Mouse (Mus musculus): ENCODE measurements around the gene Adcy10.

Adcy10 gene

GRCm38 (mm10) chr1:165520716-165521115 is 35.7 kb downstream of the Adcy10 start:
- DNase-seq (ENCODE audit: low read depth in 2 of 2, low spot score in 2 of 2) = no peak

DNA sequence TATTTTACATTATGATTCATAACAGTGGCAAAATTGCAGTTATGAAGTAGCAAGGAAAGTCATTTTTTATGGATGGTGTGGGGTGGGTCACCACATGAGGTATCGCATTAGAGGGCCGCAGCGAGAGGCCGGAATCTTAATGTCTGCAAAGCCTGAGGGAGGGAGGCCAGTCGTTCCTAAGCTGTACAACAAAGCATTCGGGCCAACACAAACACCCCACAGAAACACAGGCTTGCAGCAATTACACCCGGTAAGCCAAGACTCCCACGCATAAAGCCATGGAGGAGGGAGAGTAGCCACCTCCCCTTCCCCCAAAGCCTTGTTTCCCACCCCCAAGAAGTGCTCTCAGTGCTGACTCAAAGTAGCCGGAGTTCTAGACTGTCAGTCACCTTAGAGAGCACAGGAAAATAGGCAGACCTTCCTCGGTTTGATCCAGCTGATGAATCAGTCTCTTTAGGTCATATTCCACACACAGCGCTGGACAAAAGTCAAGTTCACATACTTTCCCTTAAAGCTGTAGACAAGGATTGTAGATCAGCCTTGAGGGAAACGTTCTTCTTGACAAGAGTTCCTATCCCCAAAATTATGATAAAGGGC is 51.2 kb downstream of the Adcy10 start:
- no peak for DNase-seq (ENCODE audit: low read depth in 2 of 2, low spot score in 2 of 2)

DNA sequence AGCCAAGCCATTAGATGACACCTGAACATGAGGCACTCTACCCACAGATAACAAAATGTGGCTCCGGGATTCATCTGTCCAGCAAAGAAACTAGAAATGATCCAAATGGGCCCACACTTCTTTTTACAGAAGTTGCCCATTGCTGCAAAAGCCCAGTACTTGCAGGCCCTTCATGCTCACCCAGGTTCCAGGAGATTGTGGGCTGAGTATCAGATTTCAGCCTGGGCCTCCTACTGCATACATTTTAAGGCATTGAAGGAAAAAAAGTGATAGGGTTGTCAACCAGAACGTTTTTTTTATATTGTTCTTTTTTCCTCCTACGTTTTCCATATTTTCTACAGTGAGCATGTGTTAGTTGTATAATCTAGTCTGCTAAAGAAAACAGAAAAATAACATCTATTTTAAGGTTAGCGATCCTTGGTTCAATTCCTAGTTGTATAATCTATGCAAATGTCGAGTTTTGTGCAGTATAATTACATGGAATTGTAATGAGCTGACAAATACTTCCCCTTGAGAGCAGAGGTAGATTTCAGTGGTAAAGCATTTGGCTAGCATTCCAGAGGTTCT is 52.3 kb downstream of the Adcy10 start:
- DNase-seq (ENCODE audit: low read depth in 2 of 2, low spot score in 2 of 2) = no peak

- DNase-seq (ENCODE audit: low read depth in 2 of 2, low spot score in 2 of 2) = no peak
These were observed 71.7 kb downstream of the Adcy10 start for GRCm38 (mm10) chr1:165556711-165557110.

DNA sequence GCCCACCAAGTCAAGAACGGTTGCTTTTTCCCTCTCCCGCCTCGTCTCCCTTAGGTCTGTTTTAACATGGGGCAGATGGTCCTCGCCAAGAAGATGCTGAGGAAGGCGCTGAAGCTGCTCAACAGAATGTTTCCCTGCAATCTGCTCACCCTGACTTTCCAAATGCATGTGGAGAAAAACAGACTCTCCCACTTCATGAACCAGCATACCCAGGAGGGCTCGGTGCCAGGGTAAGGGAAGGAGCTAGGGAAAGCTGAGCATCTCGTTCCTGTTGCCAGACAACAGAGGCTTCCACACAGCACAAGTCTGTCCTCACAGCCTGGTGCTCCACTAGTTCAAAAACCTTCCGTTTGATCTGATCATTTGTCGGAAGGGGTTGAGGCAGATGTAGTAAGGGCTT is 74.1 kb downstream of the Adcy10 start:
- DNase-seq (ENCODE audit: low read depth in 2 of 2, low spot score in 2 of 2) = no peak

DNA sequence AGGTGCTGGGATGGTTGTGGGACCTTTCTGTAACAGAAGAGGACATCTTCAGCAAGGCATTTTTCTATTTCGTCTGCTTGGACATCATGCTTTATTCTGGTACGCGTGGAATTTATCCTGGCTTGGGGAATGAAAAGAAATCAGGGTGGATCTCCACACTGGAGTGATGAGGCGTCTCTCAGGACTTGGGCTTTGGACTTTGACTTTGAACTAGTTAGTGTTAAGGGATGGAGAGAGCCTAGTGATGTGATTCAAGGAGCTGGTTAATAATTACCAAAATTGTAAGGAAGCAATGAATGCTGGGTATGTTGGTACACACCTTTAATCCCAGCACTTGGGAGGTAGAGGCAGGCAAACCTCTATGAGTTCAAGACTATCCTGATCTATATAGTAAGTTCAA is 80.3 kb downstream of the Adcy10 start:
- no peak for DNase-seq (ENCODE audit: low read depth in 2 of 2, low spot score in 2 of 2)

GRCm38 (mm10) chr1:165567466-165567865 is 82.5 kb downstream of the Adcy10 start:
- DNase-seq (ENCODE audit: low read depth in 2 of 2, low spot score in 2 of 2) = no peak

DNA sequence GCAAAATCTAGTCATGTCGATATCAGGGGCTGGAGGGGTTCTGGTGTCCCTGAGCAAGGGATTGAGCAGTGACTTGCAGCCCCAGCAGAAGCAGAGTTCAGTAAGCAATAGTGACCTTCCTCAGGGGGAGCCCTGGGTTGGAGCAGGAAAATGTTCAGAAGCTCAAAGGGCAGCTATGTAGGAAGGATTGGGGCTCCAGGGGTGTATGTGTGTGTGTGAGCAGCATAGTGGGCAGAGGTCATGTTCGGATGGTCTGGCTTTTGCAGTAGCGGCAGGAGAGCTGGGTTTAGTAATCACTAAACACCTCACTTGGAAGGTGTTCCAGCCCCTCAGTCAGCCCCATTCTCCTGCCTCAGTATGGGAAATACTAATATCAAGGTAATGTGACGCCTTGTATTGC is 91.0 kb downstream of the Adcy10 start:
- no peak for DNase-seq (ENCODE audit: low read depth in 2 of 2, low spot score in 2 of 2)

DNA sequence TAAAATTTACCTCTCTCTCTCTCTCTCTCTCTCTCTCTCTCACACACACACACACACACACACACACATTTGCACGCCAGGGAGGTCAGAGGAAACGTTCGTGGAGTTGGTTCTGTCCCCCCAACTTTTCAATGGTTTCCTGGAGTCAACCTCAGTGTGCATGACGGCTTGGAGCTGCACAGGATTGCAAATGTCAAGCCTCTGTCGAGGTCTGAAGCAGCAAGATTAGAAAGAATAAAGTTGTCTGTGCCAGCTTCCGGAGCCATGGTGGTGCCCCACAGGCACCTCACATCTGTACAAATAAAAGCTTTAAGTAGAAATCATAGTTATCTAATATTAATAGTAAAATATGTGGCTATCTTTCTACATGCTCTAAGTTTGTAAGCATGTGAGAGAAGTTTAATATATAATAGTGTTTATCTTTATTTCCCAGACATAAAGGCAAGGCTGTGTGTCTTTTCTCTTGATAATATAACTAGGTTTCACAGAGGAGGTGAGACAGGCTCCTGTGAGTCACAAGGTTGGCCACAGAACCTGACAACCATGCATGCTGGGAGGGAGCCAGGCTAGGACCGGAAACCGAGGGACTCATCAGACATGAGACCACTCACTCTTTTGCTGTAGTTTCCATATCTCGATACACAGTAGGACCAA is 91.6 kb downstream of the Adcy10 start:
- no peak for DNase-seq (ENCODE audit: low read depth in 2 of 2, low spot score in 2 of 2)

- peak in 1 of 2 experiments; percentile 25 for DNase-seq (ENCODE audit: low read depth in 2 of 2, low spot score in 2 of 2)
These were observed 94.3 kb downstream of the Adcy10 start for GRCm38 (mm10) chr1:165579332-165579731.

DNA sequence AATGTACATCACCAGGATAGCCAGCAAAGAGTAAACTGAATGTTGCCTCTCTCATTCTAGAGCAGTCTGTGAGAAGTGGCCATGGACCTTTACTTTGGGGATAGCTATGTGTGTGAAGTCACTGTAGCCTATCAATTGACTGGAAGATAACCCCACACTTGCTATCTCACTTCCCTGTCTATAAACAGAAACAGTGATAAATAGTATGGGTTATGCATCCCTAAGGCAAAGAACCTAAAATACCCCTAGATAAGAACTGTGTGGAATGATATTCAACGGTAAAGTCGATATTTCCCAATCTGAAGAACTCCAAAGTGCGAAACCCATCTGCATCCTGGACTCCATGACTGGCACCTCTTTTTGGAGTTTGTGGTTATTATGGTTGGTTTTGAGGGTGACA is 96.3 kb downstream of the Adcy10 start:
- no peak for DNase-seq (ENCODE audit: low read depth in 2 of 2, low spot score in 2 of 2)

GRCm38 (mm10) chr1:165583529-165584184 is 98.7 kb downstream of the Adcy10 start:
- peak; percentile 67 to 76 for DNase-seq (ENCODE audit: low read depth in 2 of 2, low spot score in 2 of 2)

GRCm38 (mm10) chr1:165585389-165586104 is 100.6 kb downstream of the Adcy10 start:
- no peak for DNase-seq (ENCODE audit: low read depth in 2 of 2, low spot score in 2 of 2)

DNA sequence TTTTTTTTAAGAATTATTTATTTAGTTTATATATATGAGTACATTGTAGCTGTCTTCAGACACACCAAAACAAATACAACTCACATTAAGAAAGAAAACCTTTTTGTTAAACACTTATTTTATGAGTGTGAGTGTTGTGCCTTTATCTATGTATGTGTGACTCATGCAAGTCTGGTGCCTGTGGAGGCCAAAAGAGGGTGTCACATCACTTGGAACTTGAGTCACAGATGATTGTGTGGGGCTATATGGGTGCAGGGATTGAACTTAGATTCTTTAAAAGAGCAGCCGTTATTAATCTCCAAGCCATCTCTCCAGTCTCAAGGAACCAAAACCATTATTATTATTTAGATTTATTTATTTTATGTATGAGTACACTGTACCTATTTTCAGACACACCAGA is 101.4 kb downstream of the Adcy10 start:
- DNase-seq (ENCODE audit: low read depth in 2 of 2, low spot score in 2 of 2) = no peak

- no peak for DNase-seq (ENCODE audit: low read depth in 2 of 2, low spot score in 2 of 2)
These were observed 102.9 kb downstream of the Adcy10 start for GRCm38 (mm10) chr1:165587845-165588244.

GRCm38 (mm10) chr1:165589280-165590048 is 104.5 kb downstream of the Adcy10 start:
- no peak for DNase-seq (ENCODE audit: low read depth in 2 of 2, low spot score in 2 of 2)

DNA sequence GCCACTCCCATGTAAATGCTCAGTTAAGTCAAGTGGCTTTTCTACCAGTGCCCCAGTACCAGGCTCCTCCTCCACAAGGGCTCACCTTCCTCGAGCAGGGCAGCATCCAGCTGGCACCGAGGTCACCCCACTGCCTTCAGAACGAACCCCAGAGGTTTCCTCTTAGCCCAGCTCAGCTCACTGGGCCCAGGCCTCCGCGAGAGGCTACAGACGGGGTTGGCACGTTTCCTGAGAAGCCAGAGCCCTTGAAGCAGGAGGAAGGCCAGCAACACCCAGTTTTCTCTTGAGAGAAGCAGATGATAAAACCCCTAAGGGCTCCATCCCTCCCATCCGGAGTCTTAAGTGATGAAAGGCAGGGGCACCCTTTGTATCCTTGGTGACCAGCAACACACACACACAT is 105.8 kb downstream of the Adcy10 start:
- DNase-seq (ENCODE audit: low read depth in 2 of 2, low spot score in 2 of 2) = no peak

GRCm38 (mm10) chr1:165592295-165593082 is 107.5 kb downstream of the Adcy10 start:
- DNase-seq (ENCODE audit: low read depth in 2 of 2, low spot score in 2 of 2) = no peak

DNA sequence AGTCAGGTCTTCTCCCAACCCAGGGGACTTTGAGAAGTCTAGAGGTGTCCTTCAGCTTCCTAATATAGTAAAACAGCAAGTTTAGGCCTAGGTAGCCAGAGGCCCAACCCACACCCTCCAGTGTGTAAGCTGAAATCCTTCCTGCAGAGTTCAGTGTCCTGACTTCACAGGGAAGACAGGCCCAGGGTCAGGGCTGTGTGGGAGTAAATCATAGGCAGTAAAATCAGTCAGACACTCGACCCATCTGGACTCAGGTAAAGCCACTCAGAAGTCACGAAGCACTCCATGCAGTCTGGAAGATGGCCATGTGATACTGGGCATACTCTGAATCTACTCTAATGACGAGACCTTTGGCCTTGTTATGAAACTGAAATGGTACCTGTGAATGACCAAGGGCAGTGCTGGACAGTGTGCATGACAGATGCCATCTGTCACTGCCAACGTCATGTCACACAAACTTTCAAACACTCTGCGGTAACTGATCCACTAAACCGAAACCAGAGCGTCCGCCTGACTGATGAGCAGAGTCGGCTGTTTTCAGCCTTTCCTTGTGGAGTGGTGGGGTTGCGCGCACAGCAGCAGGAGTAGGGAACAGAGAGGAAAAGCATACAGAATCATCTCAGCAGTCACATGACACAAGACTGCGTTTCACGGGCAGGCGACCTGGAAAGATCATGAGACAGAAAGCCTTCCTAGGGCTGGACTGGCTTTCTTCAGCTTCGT is 109.9 kb downstream of the Adcy10 start:
- DNase-seq (ENCODE audit: low read depth in 2 of 2, low spot score in 2 of 2) = no peak
